11 mouse cellular contexts compared by ENCODE assay signal in genomic region chr17:28021911-28022310, GRCm38 (mm10). TPM values are rescaled to one million over a fixed set of nuclear protein-coding genes. Genes with fewer than 3 reads are reported as not detected.
DNase-seq lines count a peak whose midpoint lies in the region; ATAC-seq lines count a peak whose summit lies in the region.
"Had no signal": no experiment of that assay in that cellular context is flagged by ENCODE, and none has a peak within 500 bp of the region (broad histone marks: within the 10 kb centered on the region; RNA-seq: fewer than 3 reads in every experiment).

No protein-coding gene starts in this region.

- 63% methylated on average over 10 of the region's 10 CpGs for WGBS in hindbrain, embryonic 13.5 days
- 77% methylated on average over 10 of the region's 10 CpGs for WGBS in hindbrain, embryonic 11.5 days
- 64% methylated on average over 10 of the region's 10 CpGs for WGBS in embryonic facial prominence, embryonic 14.5 days
- WGBS in limb, embryonic 13.5 days: 50% methylated on average over 10 of the region's 10 CpGs

- peak overlapping the region; percentile 45 for H3K27ac ChIP-seq in hindbrain, embryonic 13.5 days
- no peak overlapping the region for H3K27ac ChIP-seq in hindbrain, embryonic 11.5 days (ENCODE audit: low read depth, low read length)
- no peak overlapping the region for H3K27ac ChIP-seq in embryonic facial prominence, embryonic 14.5 days (replicated peaks; ENCODE audit: low read depth, low read length)
- peak overlapping the region; percentile 44; the same call in 1 of the 2 replicates for H3K27ac ChIP-seq in limb, embryonic 13.5 days
- H3K27ac ChIP-seq: embryonic facial prominence, embryonic 12.5 days had no signal

- intact Hi-C loops in heart, postnatal 10 days (cut with DNase I): no loop called here

- no peak for DNase-seq in hindbrain, embryonic 11.5 days (ENCODE audit: low spot score)
- peak; percentile 51 for DNase-seq in embryonic facial prominence, embryonic 14.5 days (ENCODE audit: low spot score)
- peak; percentile 68 to 80 for DNase-seq in heart, postnatal 10 days
- DNase-seq in cerebellum, postnatal 36 days: no peak
- DNase-seq in adrenal gland, postnatal 25 days: no peak
- DNase-seq: thymus, postnatal 36 days had no signal

- no peak overlapping the region for H3K4me2 ChIP-seq in hindbrain, embryonic 13.5 days
- no peak overlapping the region for H3K4me2 ChIP-seq in hindbrain, embryonic 11.5 days (replicated peaks; ENCODE audit: low read depth, low read length)
- no peak overlapping the region for H3K4me2 ChIP-seq in embryonic facial prominence, embryonic 14.5 days (ENCODE audit: low read depth, low read length)
- no peak overlapping the region for H3K4me2 ChIP-seq in limb, embryonic 13.5 days (replicated peaks)
- H3K4me2 ChIP-seq: embryonic facial prominence, embryonic 12.5 days had no signal

- no peaks in the 10 kb centered on the region for H3K9me3 ChIP-seq in hindbrain, embryonic 13.5 days
- no peaks in the 10 kb centered on the region for H3K9me3 ChIP-seq in hindbrain, embryonic 11.5 days (ENCODE audit: control insufficient read depth, low read length)
- H3K9me3 ChIP-seq in embryonic facial prominence, embryonic 14.5 days (ENCODE audit: control insufficient read depth, low read length): no peaks in the 10 kb centered on the region
- no peaks in the 10 kb centered on the region for H3K9me3 ChIP-seq in limb, embryonic 13.5 days
- H3K9me3 ChIP-seq: embryonic facial prominence, embryonic 12.5 days had no signal

- no peak for ATAC-seq in hindbrain, embryonic 13.5 days (ENCODE audit: low FRiP score)
- ATAC-seq in hindbrain, embryonic 11.5 days (ENCODE audit: low FRiP score): no peak
- no peak for ATAC-seq in embryonic facial prominence, embryonic 14.5 days (ENCODE audit: low read depth)
- ATAC-seq in limb, embryonic 13.5 days (ENCODE audit: low FRiP score, low read depth): no peak
- ATAC-seq in erythroid progenitor cell, adult 5-6 weeks (replicated peaks; ENCODE audit: low FRiP score, poor library complexity, severe bottlenecking): no peak

- H3K9ac ChIP-seq in hindbrain, embryonic 13.5 days: peak overlapping the region; percentile 24; the same call in 1 of the 2 replicates
- H3K9ac ChIP-seq in hindbrain, embryonic 11.5 days (ENCODE audit: low read depth, low read length): no peak overlapping the region
- no peak overlapping the region for H3K9ac ChIP-seq in embryonic facial prominence, embryonic 14.5 days (ENCODE audit: low read depth, low read length)
- no peak overlapping the region for H3K9ac ChIP-seq in limb, embryonic 13.5 days
- H3K9ac ChIP-seq: embryonic facial prominence, embryonic 12.5 days had no signal

- H3K4me3 ChIP-seq in hindbrain, embryonic 13.5 days: no peak overlapping the region
- no peak overlapping the region for H3K4me3 ChIP-seq in hindbrain, embryonic 11.5 days (ENCODE audit: low read depth, low read length)
- no peak overlapping the region for H3K4me3 ChIP-seq in embryonic facial prominence, embryonic 14.5 days (ENCODE audit: low read depth, low read length)
- H3K4me3 ChIP-seq in limb, embryonic 13.5 days: no peak overlapping the region
- H3K4me3 ChIP-seq: embryonic facial prominence, embryonic 12.5 days had no signal

- H3K4me1 ChIP-seq in hindbrain, embryonic 13.5 days (replicated peaks): peaks cover 88% of the 10 kb centered on the region
- H3K4me1 ChIP-seq in hindbrain, embryonic 11.5 days (replicated peaks; ENCODE audit: control insufficient read depth, insufficient read depth, low read length): peaks cover 19% of the 10 kb centered on the region
- peaks cover 25% of the 10 kb centered on the region for H3K4me1 ChIP-seq in embryonic facial prominence, embryonic 14.5 days (ENCODE audit: control insufficient read depth, insufficient read depth, low read length)
- H3K4me1 ChIP-seq in limb, embryonic 13.5 days: peaks cover 64% of the 10 kb centered on the region

- no peaks in the 10 kb centered on the region for H3K27me3 ChIP-seq in hindbrain, embryonic 13.5 days
- no peaks in the 10 kb centered on the region for H3K27me3 ChIP-seq in hindbrain, embryonic 11.5 days (ENCODE audit: control insufficient read depth, insufficient read depth, low read length)
- H3K27me3 ChIP-seq in embryonic facial prominence, embryonic 14.5 days (replicated peaks; ENCODE audit: control insufficient read depth, insufficient read depth, low read length): no peaks in the 10 kb centered on the region
- no peaks in the 10 kb centered on the region for H3K27me3 ChIP-seq in limb, embryonic 13.5 days
- H3K27me3 ChIP-seq: CH12.LX; embryonic facial prominence, embryonic 12.5 days had no signal

- H3K36me3 ChIP-seq in hindbrain, embryonic 13.5 days: no peaks in the 10 kb centered on the region; the same call in 1 of the 2 replicates
- no peaks in the 10 kb centered on the region for H3K36me3 ChIP-seq in hindbrain, embryonic 11.5 days (ENCODE audit: control insufficient read depth, insufficient read depth, low read length)
- H3K36me3 ChIP-seq in embryonic facial prominence, embryonic 14.5 days (ENCODE audit: control insufficient read depth, insufficient read depth, low read length): no peaks in the 10 kb centered on the region
- H3K36me3 ChIP-seq in limb, embryonic 13.5 days: peaks cover 7% of the 10 kb centered on the region; the same call in 1 of the 2 replicates
- H3K36me3 ChIP-seq: embryonic facial prominence, embryonic 12.5 days had no signal

RNA-seq across cellular contexts. Expression of gene Tcp11, which starts 58.5 kb away (rescaled TPM):
- polyA plus RNA-seq in hindbrain, embryonic 13.5 days (2015; fragmentation: Nextera tagmentation; extraction: Ambion mirVana): 1.4 and 1.7 TPM in 2 replicates
- polyA plus RNA-seq in hindbrain, embryonic 11.5 days (2014; fragmentation: Nextera tagmentation; extraction: Ambion mirVana): 0.99 and 1.3 TPM in 2 replicates
- 1.4 and 2.4 TPM in 2 replicates for polyA plus RNA-seq in embryonic facial prominence, embryonic 14.5 days (2014; fragmentation: Nextera tagmentation; extraction: Ambion mirVana)
- under 1 TPM; 0.12 to 0.25 TPM for total RNA-seq in heart, postnatal 10 days (2021)
- polyA plus RNA-seq in limb, embryonic 13.5 days (2015; fragmentation: Nextera tagmentation; extraction: Ambion mirVana): 1.4 and 1.9 TPM in 2 replicates
- total RNA-seq in adrenal gland, postnatal 25 days (2021): not detected in 2 replicates
- not detected in 2 replicates for total RNA-seq in erythroid progenitor cell, adult 5-6 weeks (2015; ENCODE audit: low replicate concordance)
- total RNA-seq in erythroid progenitor cell, adult 5-6 weeks (2017; ENCODE audit: low replicate concordance): not detected in 2 replicates
- total RNA-seq: CH12.LX had no signal

Comparison
In these comparisons a context has a peak if more than half of its experiments do, and no peak if none do; other contexts are left out.
1. H3K27ac ChIP-seq: peak in hindbrain, embryonic 13.5 days (single experiment) and limb, embryonic 13.5 days (single experiment); none in hindbrain, embryonic 11.5 days (single experiment) and embryonic facial prominence, embryonic 14.5 days (single experiment).
2. DNase-seq: peak in embryonic facial prominence, embryonic 14.5 days (single experiment) and heart, postnatal 10 days (2 of 2); none in hindbrain, embryonic 11.5 days (single experiment), cerebellum, postnatal 36 days (0 of 2) and adrenal gland, postnatal 25 days (single experiment).